Mouse (Mus musculus): ENCODE measurements around the gene Rerg. TPM values are rescaled to one million over a fixed set of nuclear protein-coding genes. Genes with fewer than 3 reads are reported as not detected.

Gene Rerg
- polyA plus RNA-seq, 1 experiment from 2014 or later: 8.0 TPM

DNA sequence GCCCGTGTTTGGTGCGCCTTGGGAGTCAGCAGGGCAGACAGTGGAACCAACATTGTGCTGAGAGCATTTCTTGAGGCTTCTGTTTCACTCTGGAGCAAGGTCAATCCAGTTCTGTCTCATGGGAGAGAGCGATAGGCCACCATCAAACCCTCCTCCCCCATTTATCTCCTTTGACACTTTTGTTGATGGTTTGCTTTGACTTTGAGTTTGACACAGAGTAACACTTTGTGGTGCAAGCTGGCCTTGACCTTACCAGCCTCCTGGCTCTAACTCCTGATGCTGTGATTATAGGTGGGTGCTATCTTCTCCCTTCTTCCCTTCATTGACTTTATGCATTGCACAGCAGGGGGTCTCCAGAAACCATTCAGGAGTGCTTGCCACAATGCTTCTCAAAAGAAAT is 30.9 kb upstream of the Rerg start:
- Histone ChIP-seq H3K4me3 (ENCODE audit: low read depth, low read length) (no peak overlapping the region), H3K36me3 (ENCODE audit: control insufficient read depth, insufficient read depth, low read length) (no peaks in the 10 kb centered on the region), H3K9ac (ENCODE audit: low read depth, low read length) (no peak overlapping the region), H3K4me2 (ENCODE audit: low read length) (no peak overlapping the region), H3K4me1 (ENCODE audit: control insufficient read depth, insufficient read depth, low read length) (no peaks in the 10 kb centered on the region), H3K9me3 (replicated peaks; ENCODE audit: control insufficient read depth, low read length, poor library complexity, severe bottlenecking) (no peaks in the 10 kb centered on the region), H3K27ac (ENCODE audit: low read length) (no peak overlapping the region), H3K27me3 (ENCODE audit: control insufficient read depth, insufficient read depth, low read depth, low read length) (no peaks in the 10 kb centered on the region)
- 87% methylated on average over 3 of the region's 3 CpGs for WGBS
- no peak for ATAC-seq

DNA sequence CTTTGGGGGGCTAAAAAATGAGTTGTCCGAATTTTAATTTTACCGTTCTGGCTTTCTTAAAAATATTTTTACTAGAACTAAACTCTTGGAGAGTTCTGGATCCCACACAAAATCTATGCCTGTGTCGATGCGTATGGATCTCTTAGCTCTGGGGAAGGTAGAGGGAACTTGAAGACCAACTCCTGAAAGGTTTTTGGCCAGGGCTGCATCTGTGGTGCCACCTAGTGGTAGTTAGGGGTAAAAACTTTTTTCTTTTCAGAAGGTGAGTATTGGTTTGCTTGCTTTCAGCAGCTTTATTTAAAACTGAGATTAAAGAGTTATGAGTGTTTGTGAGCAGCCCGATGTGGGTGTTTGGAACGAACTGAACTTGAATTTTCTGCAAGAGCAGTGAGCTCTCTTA is 21.8 kb upstream of the Rerg start:
- WGBS: 26% methylated on average over 6 of the region's 6 CpGs
- peaks cover 2% of the 10 kb centered on the region; the same call in 1 of the 2 replicates for H3K4me1 ChIP-seq (ENCODE audit: control insufficient read depth, insufficient read depth, low read length)
- no peaks in the 10 kb centered on the region for H3K27me3 ChIP-seq (ENCODE audit: control insufficient read depth, insufficient read depth, low read depth, low read length)
- H3K4me3 ChIP-seq (ENCODE audit: low read depth, low read length): no peak overlapping the region
- no peak overlapping the region for H3K4me2 ChIP-seq (ENCODE audit: low read length)
- no peak overlapping the region for H3K27ac ChIP-seq (ENCODE audit: low read length)
- no peaks in the 10 kb centered on the region for H3K36me3 ChIP-seq (ENCODE audit: control insufficient read depth, insufficient read depth, low read length)
- H3K9me3 ChIP-seq (replicated peaks; ENCODE audit: control insufficient read depth, low read length, poor library complexity, severe bottlenecking): no peaks in the 10 kb centered on the region
- H3K9ac ChIP-seq (ENCODE audit: low read depth, low read length): no peak overlapping the region
- ATAC-seq: no peak

DNA sequence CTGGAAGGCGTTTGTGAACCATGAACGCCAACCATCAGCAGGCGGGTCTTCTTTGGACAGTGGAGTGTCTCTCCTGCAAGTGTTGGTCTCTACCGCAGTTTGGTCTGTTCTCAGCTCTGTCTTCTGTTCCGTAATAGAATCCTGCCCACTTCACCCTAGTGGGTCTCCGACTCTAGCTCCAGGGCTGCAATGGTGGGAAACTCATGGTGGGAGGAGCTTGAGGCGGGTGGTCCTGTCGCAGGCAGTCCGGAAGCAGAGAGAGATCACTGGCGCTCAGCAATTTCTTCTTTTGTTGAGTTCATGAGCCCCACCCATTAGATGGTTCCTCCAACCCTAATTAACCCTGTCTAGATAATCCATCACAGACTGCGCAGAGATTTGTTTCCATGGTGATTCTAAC is 20.7 kb upstream of the Rerg start:
- Histone ChIP-seq H3K4me3 (ENCODE audit: low read depth, low read length) (no peak overlapping the region), H3K4me1 (ENCODE audit: control insufficient read depth, insufficient read depth, low read length) (peaks cover 2% of the 10 kb centered on the region; the same call in 1 of the 2 replicates), H3K9ac (ENCODE audit: low read depth, low read length) (no peak overlapping the region), H3K27ac (ENCODE audit: low read length) (no peak overlapping the region), H3K27me3 (ENCODE audit: control insufficient read depth, insufficient read depth, low read depth, low read length) (no peaks in the 10 kb centered on the region), H3K4me2 (ENCODE audit: low read length) (no peak overlapping the region), H3K36me3 (ENCODE audit: control insufficient read depth, insufficient read depth, low read length) (no peaks in the 10 kb centered on the region), H3K9me3 (replicated peaks; ENCODE audit: control insufficient read depth, low read length, poor library complexity, severe bottlenecking) (no peaks in the 10 kb centered on the region)
- 86% methylated on average over 11 of the region's 11 CpGs for WGBS
- ATAC-seq: no peak

DNA sequence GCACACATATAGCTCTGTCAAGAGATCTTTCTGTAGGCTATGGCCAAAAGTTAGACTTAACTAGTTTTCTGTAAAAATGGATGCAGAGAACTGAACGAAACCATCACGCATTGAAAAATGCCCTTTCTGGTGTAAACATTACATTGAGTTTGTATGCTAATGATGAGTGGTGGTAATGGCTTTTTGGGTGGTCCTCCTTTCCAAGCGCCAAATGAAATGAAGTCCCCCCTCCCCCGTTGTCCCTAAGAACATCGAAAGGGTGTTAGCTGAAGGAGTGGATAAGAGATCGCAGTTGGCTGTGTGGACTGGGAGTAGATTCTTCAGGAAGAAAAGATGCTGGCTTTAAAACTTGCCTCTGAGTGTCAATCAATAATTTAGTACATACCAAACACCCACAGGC is 20.3 kb upstream of the Rerg start:
- no peaks in the 10 kb centered on the region for H3K27me3 ChIP-seq (ENCODE audit: control insufficient read depth, insufficient read depth, low read depth, low read length)
- H3K4me1 ChIP-seq (ENCODE audit: control insufficient read depth, insufficient read depth, low read length): peaks cover 2% of the 10 kb centered on the region; the same call in 1 of the 2 replicates
- ATAC-seq: no peak
- no peaks in the 10 kb centered on the region for H3K36me3 ChIP-seq (ENCODE audit: control insufficient read depth, insufficient read depth, low read length)
- H3K4me3 ChIP-seq (ENCODE audit: low read depth, low read length): no peak overlapping the region
- H3K27ac ChIP-seq (ENCODE audit: low read length): no peak overlapping the region
- H3K4me2 ChIP-seq (ENCODE audit: low read length): no peak overlapping the region
- no peak overlapping the region for H3K9ac ChIP-seq (ENCODE audit: low read depth, low read length)
- 97% methylated on average over 6 of the region's 6 CpGs for WGBS
- no peaks in the 10 kb centered on the region for H3K9me3 ChIP-seq (replicated peaks; ENCODE audit: control insufficient read depth, low read length, poor library complexity, severe bottlenecking)

DNA sequence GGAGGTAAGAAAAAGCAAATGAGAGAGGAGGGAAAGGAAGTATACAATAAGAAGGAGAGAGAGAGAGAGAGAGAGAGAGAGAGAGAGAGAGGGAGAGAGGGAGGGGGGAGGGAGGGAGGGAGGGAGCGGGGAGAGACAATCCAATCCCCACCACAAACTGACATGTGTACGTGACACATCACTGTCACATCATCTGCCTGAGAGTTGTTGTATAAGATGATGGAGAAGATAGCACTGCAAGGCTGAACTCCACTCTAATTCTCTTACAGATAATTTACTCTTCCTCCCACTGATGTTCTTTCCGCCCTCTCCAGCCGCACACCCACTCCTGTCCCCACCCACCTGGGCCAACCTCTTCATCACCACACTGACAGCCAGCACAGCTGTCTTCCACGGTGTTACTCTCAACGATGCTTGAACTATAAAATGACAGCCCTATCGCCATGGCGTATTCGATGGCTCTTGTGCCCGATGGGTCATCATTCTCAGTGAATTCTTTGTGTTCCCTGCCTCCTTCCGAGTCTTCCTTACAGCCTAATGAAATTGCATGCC is 18.2 kb upstream of the Rerg start:
- no peak overlapping the region for H3K4me3 ChIP-seq (ENCODE audit: low read depth, low read length)
- ATAC-seq: no peak
- no peaks in the 10 kb centered on the region for H3K27me3 ChIP-seq (ENCODE audit: control insufficient read depth, insufficient read depth, low read depth, low read length)
- peaks cover 2% of the 10 kb centered on the region; the same call in 1 of the 2 replicates for H3K4me1 ChIP-seq (ENCODE audit: control insufficient read depth, insufficient read depth, low read length)
- H3K9ac ChIP-seq (ENCODE audit: low read depth, low read length): no peak overlapping the region
- WGBS: 67% methylated on average over 10 of the region's 11 CpGs
- no peak overlapping the region for H3K4me2 ChIP-seq (ENCODE audit: low read length)
- no peaks in the 10 kb centered on the region for H3K9me3 ChIP-seq (replicated peaks; ENCODE audit: control insufficient read depth, low read length, poor library complexity, severe bottlenecking)
- H3K27ac ChIP-seq (ENCODE audit: low read length): no peak overlapping the region
- H3K36me3 ChIP-seq (ENCODE audit: control insufficient read depth, insufficient read depth, low read length): no peaks in the 10 kb centered on the region

DNA sequence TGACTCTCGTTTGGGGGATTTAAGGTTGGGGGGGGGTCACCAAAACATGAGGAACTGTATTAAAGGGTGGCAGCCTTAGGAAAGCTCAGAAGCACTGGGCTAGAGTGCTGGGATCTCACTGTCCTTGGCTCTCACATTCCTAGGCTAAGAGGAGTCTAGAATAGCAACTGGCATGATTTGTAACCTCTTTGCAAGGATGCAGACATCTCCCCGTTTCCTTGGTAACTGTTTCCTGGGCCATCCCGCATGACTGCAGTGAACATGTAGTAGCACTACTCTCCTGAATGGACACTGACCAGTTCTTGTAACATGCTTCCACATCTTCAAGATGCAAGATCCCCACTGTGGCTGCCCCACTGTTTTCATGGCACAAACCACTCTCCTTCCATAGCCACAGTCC is 17.1 kb upstream of the Rerg start:
- no peaks in the 10 kb centered on the region for H3K9me3 ChIP-seq (replicated peaks; ENCODE audit: control insufficient read depth, low read length, poor library complexity, severe bottlenecking)
- H3K4me2 ChIP-seq (ENCODE audit: low read length): no peak overlapping the region
- no peak overlapping the region for H3K27ac ChIP-seq (ENCODE audit: low read length)
- peaks cover 2% of the 10 kb centered on the region; the same call in 1 of the 2 replicates for H3K4me1 ChIP-seq (ENCODE audit: control insufficient read depth, insufficient read depth, low read length)
- no peak for ATAC-seq
- no peaks in the 10 kb centered on the region for H3K36me3 ChIP-seq (ENCODE audit: control insufficient read depth, insufficient read depth, low read length)
- no peak overlapping the region for H3K9ac ChIP-seq (ENCODE audit: low read depth, low read length)
- 75% methylated on average over 3 of the region's 3 CpGs for WGBS
- H3K4me3 ChIP-seq (ENCODE audit: low read depth, low read length): no peak overlapping the region
- H3K27me3 ChIP-seq (ENCODE audit: control insufficient read depth, insufficient read depth, low read depth, low read length): no peaks in the 10 kb centered on the region

DNA sequence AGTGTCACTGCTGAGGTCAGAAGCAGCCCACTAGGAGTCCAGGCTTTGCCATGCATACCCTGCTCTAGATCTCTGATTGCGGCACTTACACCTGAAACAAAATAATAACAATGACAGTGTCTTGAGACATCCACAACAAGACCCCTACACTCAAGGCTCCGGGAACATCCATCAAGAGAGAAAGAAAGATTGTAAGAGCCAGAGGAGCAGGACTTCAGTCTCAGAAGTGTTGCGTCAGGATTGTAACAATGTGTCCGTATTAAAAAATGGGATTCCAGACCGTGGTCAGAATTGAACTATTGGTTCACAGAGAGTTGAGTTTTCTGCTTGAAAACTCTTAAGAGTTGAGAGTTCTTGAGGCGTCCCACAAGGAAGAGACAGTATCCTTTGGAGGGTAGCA is 10.3 kb upstream of the Rerg start:
- 85% methylated on average over 6 of the region's 6 CpGs for WGBS
- Histone ChIP-seq H3K27me3 (ENCODE audit: control insufficient read depth, insufficient read depth, low read depth, low read length) (no peaks in the 10 kb centered on the region), H3K9me3 (replicated peaks; ENCODE audit: control insufficient read depth, low read length, poor library complexity, severe bottlenecking) (no peaks in the 10 kb centered on the region), H3K9ac (ENCODE audit: low read depth, low read length) (no peak overlapping the region), H3K27ac (ENCODE audit: low read length) (no peak overlapping the region), H3K4me1 (ENCODE audit: control insufficient read depth, insufficient read depth, low read length) (peaks cover 6% of the 10 kb centered on the region; the same call in 1 of the 2 replicates), H3K36me3 (ENCODE audit: control insufficient read depth, insufficient read depth, low read length) (no peaks in the 10 kb centered on the region), H3K4me2 (ENCODE audit: low read length) (no peak overlapping the region), H3K4me3 (ENCODE audit: low read depth, low read length) (no peak overlapping the region)
- ATAC-seq: no peak

DNA sequence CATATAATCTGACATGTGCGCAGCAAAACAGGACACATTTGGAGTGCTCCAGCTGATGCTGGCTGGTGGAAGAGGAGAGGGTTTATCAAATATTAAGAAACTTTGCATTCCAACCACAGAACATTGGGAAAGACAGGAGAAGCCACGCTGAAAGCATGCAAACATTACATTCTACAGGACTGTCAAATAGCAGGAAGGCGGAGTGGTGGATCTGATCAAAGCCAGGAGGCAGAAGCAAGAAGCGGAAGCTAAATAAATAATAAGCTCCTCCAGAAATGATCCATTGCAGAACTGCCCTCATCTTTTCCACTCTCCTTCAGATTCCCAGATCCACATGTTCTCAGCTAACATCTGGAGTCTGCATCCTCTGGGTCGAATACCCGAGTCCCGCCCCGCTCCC is 9.8 kb upstream of the Rerg start:
- peaks cover 6% of the 10 kb centered on the region; the same call in 1 of the 2 replicates for H3K4me1 ChIP-seq (ENCODE audit: control insufficient read depth, insufficient read depth, low read length)
- no peak overlapping the region for H3K27ac ChIP-seq (ENCODE audit: low read length)
- no peaks in the 10 kb centered on the region for H3K9me3 ChIP-seq (replicated peaks; ENCODE audit: control insufficient read depth, low read length, poor library complexity, severe bottlenecking)
- H3K4me3 ChIP-seq (ENCODE audit: low read depth, low read length): no peak overlapping the region
- no peaks in the 10 kb centered on the region for H3K27me3 ChIP-seq (ENCODE audit: control insufficient read depth, insufficient read depth, low read depth, low read length)
- H3K36me3 ChIP-seq (ENCODE audit: control insufficient read depth, insufficient read depth, low read length): no peaks in the 10 kb centered on the region
- WGBS: 64% methylated on average over 8 of the region's 8 CpGs
- H3K9ac ChIP-seq (ENCODE audit: low read depth, low read length): no peak overlapping the region
- no peak overlapping the region for H3K4me2 ChIP-seq (ENCODE audit: low read length)
- no peak for ATAC-seq

DNA sequence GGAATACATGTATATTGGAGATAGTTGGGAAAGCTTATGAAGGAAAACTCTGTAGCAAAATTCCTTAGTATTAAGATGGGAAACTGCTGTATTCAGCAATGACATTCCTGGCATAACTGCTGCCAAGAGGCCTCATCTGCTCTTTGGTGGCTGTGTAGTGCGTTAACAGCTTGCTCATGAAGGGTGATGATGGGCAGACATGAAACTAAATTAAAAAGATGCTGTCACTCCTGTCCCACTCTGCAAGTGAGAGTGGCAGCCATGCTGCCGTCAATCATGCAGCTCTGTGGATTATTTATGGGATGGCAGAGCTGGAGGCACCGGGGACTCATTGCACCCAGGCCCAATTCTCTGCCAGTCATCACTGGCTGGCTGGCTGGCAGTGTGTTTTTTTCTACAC is 8.7 kb upstream of the Rerg start:
- Histone ChIP-seq H3K4me2 (ENCODE audit: low read length) (no peak overlapping the region), H3K27me3 (ENCODE audit: control insufficient read depth, insufficient read depth, low read depth, low read length) (no peaks in the 10 kb centered on the region), H3K36me3 (ENCODE audit: control insufficient read depth, insufficient read depth, low read length) (no peaks in the 10 kb centered on the region), H3K9me3 (replicated peaks; ENCODE audit: control insufficient read depth, low read length, poor library complexity, severe bottlenecking) (no peaks in the 10 kb centered on the region), H3K4me3 (ENCODE audit: low read depth, low read length) (no peak overlapping the region), H3K27ac (ENCODE audit: low read length) (no peak overlapping the region), H3K9ac (ENCODE audit: low read depth, low read length) (no peak overlapping the region), H3K4me1 (ENCODE audit: control insufficient read depth, insufficient read depth, low read length) (peaks cover 6% of the 10 kb centered on the region; the same call in 1 of the 2 replicates)
- 51% methylated on average over 3 of the region's 3 CpGs for WGBS
- peak; percentile 59; the same call in 1 of the 2 replicates for ATAC-seq

Measured in midbrain, embryonic 16.5 days (tissue).